Mouse (Mus musculus) adrenal gland, postnatal 10 days (tissue): Measurements from ENCODE around the gene Gnmt. TPM values are rescaled to one million over a fixed set of nuclear protein-coding genes. Genes with fewer than 3 reads are reported as not detected.

ENCODE experiments used
- DNase-seq: peaks from one replicate; pipeline ENCODE4 v3.0.0; 2021; ENCODE audit warnings: mixed read lengths
- total RNA-seq, 2 experiments: library from RNA; stranded (reverse); gene quantifications; 2 replicates each; pipeline ENCODE4 v1.2.3; 2021

The Gnmt gene
- total RNA-seq, 2 experiments from 2014 or later: 18.0 to 54.7 TPM

- no peak for DNase-seq
Measured at GRCm38 (mm10) chr17:46742986-46743385, 14.0 kb upstream of the Gnmt start.

DNA sequence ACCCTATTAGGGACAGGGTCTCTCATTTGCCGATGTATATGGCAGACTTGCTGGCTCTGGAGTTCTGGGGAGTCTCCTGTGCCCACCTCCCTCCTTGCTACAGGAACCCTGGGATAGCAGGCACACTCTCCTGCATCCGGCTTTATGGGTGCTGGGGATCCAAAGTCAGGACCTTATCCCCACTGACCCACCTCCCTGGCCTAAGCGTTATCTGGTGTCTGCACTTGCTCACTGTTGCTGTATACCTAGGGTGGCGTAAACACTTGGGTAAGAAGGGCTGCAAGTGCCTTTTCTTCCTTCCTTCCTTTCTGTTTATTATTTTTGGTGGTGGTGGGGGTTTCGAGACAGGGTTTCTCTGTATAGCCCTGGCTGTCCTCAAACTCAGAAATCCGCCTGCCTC, 12.3 kb upstream of the Gnmt start:
- DNase-seq: no peak

DNA sequence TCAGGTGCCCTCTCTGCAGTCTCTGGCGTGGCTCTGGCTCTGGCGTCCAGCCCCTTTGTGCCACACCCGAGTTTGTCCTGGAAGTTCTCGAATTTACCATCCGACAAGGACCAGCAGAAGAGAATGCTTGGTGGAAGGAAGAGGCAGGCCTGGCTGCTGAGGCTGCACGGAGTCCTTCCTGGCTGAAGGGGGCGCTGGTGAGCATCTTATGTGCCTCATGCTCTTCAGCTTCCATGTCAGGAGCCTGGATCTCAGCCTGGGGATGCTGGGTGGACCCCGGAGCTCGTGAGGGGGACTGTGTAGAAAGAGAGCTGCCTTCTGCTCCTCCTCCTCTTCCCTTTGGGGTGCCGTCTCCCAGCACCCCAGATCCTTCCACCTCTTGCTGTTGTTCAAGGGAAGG, 7.2 kb upstream of the Gnmt start:
- peak; percentile 60 for DNase-seq

DNA sequence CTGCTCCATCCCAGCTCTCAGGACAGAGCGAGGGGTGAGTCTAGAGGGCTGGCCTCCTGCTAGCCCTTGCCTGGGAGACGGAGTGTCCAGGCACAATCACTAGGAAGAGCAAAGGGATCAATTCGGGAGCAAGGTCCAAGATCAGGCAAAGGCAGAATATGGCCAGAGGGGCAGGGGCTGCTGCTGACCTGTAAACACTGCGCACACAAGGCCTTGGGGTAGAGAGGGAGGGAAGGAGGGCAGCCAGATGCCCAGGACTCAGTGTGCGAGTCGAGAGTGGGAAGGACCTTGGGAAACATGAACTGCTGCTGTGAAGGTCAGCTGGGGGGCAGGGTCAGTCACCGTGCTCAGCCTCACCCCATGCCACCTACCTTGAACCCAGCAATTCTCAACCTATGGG, 6.3 kb upstream of the Gnmt start:
- DNase-seq: no peak

DNA sequence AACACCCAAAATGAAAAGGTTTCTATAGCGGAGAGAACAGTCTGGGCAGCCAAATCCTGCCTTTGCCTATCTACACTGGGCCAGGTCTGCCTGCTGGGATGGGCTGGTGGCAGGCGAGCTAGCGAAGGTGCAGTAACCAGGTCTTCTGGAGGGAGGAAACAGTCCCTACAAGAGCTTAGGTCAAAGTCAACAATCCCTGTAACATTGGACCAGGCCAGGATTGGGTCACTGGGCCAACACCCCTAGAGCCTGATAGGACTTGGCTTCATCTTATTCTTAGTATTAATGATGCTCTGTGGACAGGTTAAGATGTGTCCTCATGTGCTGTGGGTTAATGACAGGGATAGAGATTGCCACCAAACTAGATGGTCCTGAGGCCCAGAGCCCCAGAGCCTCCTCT, 5.1 kb upstream of the Gnmt start:
- DNase-seq: no peak

DNA sequence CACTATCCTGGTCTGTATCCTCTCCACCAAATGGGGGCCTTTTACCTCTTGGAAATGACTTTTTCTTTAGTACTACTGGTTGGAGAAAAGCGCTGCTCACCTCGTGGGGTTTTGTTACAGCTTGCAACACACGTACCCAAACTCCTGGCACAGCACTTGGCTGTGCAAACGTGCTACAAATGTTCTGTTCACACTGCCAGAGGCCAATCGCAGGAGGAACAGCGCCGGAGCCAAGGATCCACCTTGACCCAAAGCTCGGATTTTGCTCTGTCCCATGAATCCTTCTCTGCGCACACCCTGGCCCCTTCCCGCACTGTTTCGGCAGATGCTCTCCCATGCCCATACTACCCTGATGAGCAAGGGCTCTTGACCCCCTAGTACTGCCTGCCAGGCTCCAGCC, 472 bp downstream of the Gnmt start:
- peak; percentile 37 for DNase-seq

DNA sequence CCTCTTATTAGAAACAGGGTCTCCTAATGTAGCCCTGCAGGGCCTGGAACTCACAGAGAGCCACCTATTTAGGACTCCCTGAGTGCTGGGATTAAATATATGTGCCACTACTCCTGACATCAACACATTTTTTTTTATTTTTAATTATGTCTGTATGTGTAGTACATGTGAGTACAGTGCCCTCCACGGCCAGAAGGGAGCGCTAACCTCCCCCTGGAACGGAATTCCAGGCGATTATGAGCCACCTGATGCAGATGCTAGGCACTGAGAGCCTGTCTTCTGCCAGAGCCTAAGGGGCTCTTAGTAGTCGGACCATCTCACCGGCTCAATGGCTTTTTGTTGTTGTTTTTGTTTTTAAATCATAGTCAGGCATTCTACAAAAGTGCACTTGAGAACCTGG, 947 bp downstream of the Gnmt start:
- peak; percentile 60 for DNase-seq

DNA sequence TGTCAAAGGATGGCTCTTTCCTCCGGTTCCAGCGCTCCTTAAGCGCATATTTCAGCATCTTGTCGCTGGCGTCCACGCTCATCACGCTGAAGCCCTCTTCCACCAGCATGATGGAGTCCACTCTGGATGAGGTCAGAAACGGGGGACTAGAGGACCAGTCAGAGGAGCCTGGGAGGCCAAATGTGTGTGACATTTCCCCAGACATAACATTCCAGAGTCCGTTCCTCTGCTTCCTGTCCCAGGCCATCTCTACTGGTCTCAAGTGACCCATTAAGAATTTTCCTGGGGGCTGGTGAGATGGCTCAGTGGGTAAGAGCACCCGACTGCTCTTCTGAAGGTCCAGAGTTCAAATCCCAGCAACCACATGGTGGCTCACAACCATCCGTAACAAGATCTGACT, 1.7 kb downstream of the Gnmt start:
- DNase-seq: no peak

GRCm38 (mm10) chr17:46725731-46726645, 3.0 kb downstream of the Gnmt start:
- DNase-seq: peak; percentile 45

DNA sequence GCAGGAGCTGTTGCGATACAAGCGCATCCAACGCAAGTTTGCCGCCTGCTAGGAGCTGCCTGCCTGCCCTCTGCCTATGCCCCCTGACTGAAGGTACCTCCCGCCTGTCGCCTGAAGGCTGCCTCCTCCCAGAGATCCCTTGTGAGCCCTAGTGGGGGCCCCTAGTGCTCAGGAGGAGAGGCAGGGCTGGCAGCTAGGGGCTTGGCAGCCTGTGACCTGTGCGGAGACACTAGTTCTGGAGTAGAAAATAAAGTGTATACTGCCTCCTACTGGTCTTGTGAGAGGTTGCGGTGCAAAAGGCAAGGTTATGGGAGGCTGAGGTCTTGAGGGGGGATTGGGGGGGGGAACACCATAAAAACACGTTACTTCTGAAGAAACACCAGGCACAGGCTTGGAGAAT, 3.7 kb downstream of the Gnmt start:
- no peak for DNase-seq

DNA sequence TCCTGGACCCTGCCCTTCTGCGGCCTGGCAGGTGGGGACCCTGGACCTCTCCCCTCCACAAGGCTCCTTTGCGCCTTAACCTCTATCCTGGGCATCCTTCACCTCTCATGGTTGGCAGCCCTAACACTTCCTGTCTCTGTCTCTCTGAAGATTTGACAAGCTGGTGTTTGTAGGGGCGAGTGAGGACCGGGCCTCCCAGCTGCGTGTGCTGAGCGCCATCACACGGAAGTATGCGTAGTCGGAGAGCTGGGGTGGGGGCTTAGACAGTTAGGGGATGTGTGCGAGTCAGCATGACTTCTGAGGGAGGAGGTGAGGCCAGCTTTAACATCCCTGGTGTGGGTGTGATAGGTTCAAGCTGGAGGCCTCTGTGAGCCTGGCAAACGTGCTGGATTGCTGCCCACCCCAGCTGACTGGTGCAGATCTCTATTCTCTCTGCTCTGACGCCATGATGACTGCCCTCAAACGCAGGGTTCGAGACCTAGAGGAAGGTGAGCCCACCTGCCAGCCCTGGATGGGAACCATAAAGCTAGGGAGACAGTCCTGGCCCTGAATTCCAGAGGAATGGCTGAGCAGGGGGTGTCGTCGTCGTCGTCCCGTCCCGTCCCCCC, 4.4 kb downstream of the Gnmt start:
- no peak for DNase-seq

- DNase-seq: peak; percentile 69
Measured at GRCm38 (mm10) chr17:46721077-46721476, 7.9 kb downstream of the Gnmt start.

DNA sequence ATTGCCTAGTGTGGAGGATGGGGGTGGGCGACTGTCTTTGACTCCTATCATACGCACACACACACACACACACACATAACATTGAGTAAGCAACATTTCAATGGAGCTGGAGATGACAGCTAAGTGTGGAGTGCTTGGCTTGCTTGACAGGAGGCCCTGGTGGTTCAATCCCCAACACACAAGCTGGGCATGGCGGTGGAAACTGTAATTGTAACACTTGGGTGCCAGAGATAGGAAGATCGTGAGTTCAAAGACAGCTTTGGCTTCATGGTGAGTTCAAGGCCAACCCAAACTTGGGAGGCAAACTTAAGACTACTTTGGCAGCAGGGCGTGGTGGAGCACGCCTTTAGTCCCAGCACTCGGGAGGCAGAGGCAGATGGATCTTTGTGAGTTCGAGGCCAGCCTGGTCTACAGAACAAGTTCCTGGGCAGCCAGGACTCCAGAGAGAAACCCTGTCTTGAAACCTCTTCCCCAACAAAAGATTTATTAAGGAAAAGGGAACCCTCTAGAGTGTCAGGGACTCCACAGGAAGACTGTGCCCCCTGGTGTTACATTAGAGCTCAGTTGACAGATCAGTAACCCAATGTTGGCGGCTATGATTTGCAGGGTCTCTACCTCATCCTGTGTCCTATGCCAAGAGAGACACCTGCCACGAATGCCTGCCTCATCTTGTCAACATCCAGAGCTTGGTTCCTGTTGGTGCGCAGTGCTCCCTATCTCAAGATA, 14.0 kb downstream of the Gnmt start:
- DNase-seq: no peak

DNA sequence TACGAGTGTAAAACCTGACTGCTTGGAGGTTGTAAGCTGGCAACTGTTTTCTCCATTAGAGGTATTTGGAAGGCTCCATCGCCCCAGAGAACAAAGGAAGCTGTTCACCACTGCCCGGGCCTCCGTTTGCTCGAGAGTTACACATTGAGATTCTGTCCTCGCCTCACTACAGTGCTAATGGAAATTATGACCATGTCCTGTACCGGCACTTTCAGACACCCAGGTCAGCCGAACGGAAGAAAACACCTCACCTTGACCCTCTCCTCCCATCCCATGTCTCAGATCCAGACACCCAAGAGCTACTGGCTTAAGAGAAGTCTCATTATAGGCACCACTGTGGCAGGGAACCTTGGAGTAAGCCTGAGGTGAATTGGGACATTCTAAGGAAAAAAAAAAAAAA, 15.1 kb downstream of the Gnmt start:
- no peak for DNase-seq

- no peak for DNase-seq
Measured at GRCm38 (mm10) chr17:46712442-46712841, 16.5 kb downstream of the Gnmt start.

- DNase-seq: peak; percentile 88
Measured at GRCm38 (mm10) chr17:46711612-46712271, 17.2 kb downstream of the Gnmt start.

GRCm38 (mm10) chr17:46710959-46711597, 17.9 kb downstream of the Gnmt start, which contains the start of gene Pex6:
Pex6 (plus strand) TSS chr17:46711463.
- peak; percentile 96 for DNase-seq

DNA sequence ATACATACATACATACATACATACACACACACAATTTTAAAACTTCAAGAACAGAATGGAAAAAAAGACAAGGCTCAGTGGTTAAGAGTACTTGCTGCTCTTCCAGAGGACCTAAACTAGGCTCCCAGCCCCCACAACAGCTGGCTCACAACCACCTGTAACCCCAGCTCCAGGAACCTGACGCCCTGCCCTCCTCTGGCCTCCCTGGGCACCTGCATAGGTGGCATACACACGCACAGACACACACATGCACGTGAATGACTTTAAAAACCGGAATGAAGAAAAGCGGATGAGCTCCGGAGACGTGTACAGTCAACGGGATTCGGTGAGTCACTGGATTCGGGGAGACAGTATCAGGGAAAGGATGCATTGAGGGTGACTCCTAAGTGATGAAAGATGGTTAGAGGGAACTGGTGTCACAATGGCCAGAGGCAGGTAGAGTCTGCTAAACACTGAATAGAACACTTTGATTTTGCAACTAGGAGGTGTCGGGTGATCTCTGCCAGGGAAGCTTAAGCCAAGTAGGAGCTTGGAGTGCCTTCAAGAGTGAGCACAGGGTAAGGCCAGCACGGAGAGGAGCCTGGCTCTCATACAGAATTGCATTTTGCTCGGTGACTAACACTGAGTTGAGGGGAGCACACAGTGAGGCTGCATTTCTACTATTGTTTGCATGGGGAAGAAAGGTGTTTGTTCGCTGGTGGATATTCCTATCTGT, 22.4 kb downstream of the Gnmt start:
- DNase-seq: peak; percentile 49

- peak; percentile 97 for DNase-seq
Measured at GRCm38 (mm10) chr17:46704887-46705835, 23.8 kb downstream of the Gnmt start, which contains the start of gene Ppp2r5d. Ppp2r5d (minus strand) TSS chr17:46705111.
